Mouse (Mus musculus): ENCODE measurements around the gene Cntn5. TPM values are rescaled to one million over a fixed set of nuclear protein-coding genes. Genes with fewer than 3 reads are reported as not detected.

Gene Cntn5
- total RNA-seq, 2 experiments from 2014 or later, result not detected

- no peak for ATAC-seq (replicated peaks; ENCODE audit: low FRiP score, poor library complexity, severe bottlenecking)
These were observed 446.7 kb downstream of the Cntn5 start for GRCm38 (mm10) chr9:10457900-10458299.

- ATAC-seq (replicated peaks; ENCODE audit: low FRiP score, poor library complexity, severe bottlenecking), result no peak
These were observed 455.5 kb downstream of the Cntn5 start for GRCm38 (mm10) chr9:10448987-10449563.

DNA sequence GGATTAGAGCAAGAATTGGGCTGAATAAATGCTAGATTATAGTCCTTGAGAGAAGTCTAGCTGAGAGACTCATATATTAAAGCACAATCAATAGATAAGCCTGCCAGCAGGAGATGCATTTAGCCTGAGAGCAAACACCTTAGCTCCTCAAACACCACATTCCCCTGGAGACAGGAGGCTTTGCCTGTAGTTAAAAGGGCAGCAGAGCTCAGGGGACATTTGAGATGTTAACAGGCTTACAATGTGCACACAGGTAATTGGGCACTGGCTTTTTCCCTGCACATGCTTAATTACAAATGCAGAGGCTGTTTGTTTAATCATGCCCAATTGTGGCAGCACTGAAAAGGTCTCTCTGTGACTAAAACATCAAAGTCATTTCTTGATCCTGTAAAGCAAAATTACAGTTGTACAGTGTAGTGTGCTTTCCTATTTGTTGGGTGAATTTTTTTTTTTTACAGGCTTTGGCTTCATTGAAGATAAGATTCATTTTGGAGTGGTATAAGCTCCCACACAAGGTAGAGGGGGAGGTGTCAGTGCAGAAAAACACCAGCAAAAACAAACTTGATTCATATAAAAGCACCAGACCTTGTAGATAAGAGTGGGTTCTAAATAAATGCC is 457.2 kb downstream of the Cntn5 start:
- no peak for ATAC-seq (replicated peaks; ENCODE audit: low FRiP score, poor library complexity, severe bottlenecking)

DNA sequence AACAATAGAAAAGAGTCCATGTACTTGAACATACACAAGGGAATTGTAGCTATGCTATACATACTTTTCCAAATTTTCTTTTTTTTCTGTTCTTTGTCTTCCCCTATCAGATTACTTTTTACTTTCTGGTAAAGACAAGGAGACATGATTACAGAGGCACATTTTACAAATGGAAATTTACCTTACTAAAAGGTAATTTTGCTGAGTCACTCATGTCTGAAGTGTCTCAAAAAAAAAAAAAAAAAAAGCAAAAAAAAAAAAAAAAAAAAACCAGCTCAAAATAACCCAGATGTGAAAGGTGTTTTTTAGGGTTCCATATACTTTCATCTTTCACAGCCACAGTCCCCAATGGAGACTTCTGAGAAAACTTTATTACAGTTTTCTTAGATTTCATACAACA is 492.5 kb downstream of the Cntn5 start:
- no peak for ATAC-seq (replicated peaks; ENCODE audit: low FRiP score, poor library complexity, severe bottlenecking)

DNA sequence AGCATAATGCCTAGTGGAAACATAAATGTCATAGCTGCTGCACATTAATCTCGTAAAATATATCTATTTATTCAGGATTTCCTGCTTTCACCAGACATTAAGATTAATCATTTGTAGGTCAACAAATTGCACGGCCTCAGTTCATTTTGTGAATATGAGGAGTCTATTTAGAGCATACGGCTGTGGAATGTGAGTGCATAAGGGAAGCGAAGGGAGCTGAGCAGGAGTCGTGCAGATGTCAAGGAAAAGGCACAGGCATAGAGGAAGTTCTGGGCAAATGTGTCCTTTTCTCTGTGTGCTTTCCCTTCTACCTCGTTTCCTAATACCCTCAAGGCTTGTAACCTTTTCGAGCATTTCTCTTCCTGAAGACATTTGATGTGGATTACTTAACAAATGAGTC is 504.5 kb downstream of the Cntn5 start:
- ATAC-seq (replicated peaks; ENCODE audit: low FRiP score, poor library complexity, severe bottlenecking), result no peak

GRCm38 (mm10) chr9:10389863-10390262 is 514.7 kb downstream of the Cntn5 start:
- no peak for ATAC-seq (replicated peaks; ENCODE audit: low FRiP score, poor library complexity, severe bottlenecking)

DNA sequence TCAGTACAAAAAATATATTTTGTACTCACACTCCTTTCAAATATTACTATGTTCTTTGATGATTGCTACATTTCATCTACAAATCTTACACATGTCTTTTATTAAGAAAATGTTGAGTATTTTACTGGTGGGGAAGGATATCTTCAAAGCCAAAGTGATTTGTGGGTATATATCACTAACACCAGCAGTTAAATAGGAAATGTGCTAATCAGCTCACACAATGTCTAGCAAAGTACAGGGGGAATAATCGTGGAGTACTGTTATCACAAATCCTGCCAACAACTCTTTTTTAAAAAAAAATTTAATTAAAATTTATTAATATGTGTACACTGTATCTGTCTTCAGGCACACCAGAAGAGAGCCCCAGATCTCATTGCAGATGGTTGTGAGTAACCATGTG is 520.1 kb downstream of the Cntn5 start:
- ATAC-seq (replicated peaks; ENCODE audit: low FRiP score, poor library complexity, severe bottlenecking), result no peak

DNA sequence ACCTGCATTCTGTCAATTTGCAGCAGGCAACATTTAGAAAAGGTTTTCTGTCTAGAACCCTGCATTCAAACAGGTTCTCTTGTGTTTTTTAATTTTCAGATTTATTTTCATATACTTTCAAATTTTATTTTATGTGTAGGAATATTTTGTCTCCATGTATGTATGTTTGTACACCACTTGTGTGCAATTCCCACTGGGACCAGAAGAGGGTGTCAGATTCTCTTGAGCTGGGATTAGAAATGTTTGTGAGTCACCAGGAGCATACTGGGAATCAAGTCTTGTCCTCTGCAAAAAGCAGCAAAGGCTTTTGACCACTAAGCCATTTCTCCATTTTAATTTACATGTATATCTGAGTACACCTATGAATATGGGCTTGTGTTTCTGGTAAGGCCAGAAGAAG is 521.4 kb downstream of the Cntn5 start:
- ATAC-seq (replicated peaks; ENCODE audit: low FRiP score, poor library complexity, severe bottlenecking), result no peak

GRCm38 (mm10) chr9:10381701-10382100 is 522.9 kb downstream of the Cntn5 start:
- no peak for ATAC-seq (replicated peaks; ENCODE audit: low FRiP score, poor library complexity, severe bottlenecking)

GRCm38 (mm10) chr9:10376261-10376660 is 528.3 kb downstream of the Cntn5 start:
- no peak for ATAC-seq (replicated peaks; ENCODE audit: low FRiP score, poor library complexity, severe bottlenecking)

DNA sequence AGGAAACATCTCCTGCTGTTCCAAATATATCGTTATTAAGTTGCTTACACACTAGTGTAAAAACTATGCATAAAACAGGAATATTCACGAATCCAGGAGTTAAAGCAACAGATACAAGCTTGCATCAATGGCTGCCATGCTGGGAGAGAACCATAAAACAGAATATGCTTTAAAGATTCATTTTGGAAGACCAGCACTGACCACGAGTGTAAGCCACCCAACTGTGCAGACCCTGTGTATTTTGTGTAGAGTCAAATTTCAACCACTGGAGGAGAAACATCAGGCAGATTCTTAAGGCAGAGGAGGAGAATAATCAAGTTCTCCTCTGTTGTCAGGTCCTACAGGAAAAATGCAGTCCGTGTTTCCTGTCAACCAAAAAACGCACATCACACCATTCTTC is 535.6 kb downstream of the Cntn5 start:
- no peak for ATAC-seq (replicated peaks; ENCODE audit: low FRiP score, poor library complexity, severe bottlenecking)

DNA sequence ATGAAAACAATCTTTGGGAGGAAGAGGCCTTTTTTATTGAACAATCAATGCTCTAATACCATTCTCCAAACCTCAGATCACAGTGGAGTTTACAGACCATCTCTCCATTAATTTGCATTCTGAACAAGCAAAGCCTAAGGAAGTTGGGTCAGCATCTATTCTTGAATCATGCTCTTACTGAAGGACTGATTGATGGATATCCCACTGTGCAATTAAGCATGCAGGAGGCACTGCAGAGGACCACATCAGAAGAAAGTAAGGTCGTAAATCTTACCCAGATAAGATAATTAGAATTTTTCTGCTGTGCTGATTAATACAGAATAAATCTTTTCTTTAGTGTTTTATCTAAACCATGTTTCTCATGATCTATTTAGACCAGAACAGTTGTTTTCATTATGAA is 536.2 kb downstream of the Cntn5 start:
- ATAC-seq (replicated peaks; ENCODE audit: low FRiP score, poor library complexity, severe bottlenecking), result no peak

GRCm38 (mm10) chr9:10366246-10366955 is 538.2 kb downstream of the Cntn5 start:
- ATAC-seq (replicated peaks; ENCODE audit: low FRiP score, poor library complexity, severe bottlenecking), result no peak

DNA sequence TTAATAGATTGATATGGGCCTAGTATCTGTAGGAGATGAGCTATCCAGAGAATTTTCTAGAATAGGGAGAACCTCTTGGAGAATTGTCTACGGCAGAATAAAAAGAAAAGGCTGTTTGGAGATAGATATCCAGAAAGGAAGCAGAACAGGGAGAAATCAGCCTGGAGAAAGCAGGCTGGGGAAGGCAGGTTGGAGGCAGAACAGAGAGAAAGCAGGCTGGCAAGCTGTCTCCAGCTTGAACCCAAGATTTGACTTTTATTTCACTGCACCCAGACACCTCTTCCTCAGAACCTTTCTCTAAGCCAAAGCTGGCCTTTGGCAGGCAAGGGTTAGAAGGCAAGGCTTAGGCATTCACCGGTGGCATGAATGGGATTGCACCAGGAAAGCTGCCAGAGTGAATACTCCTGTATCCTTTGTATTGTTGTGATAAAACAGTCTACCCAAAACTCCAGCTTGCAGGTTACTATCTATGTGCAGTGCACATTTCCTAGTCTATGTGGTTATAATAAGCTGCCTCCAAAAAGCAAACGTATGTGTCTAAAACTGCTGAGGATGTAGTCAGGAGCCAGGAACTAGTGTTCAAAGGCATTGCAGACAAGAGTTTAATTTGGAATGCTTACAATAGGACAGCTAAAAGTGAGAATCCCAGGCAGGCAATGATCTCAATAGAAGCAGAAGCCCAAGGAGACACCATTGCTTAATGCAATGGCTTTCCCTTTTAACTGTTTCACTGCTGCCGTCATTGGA is 553.5 kb downstream of the Cntn5 start:
- ATAC-seq (replicated peaks; ENCODE audit: low FRiP score, poor library complexity, severe bottlenecking), result no peak

- ATAC-seq (replicated peaks; ENCODE audit: low FRiP score, poor library complexity, severe bottlenecking), result no peak
These were observed 555.8 kb downstream of the Cntn5 start for GRCm38 (mm10) chr9:10348741-10349140.

- no peak for ATAC-seq (replicated peaks; ENCODE audit: low FRiP score, poor library complexity, severe bottlenecking)
These were observed 556.4 kb downstream of the Cntn5 start for GRCm38 (mm10) chr9:10348222-10348621.

DNA sequence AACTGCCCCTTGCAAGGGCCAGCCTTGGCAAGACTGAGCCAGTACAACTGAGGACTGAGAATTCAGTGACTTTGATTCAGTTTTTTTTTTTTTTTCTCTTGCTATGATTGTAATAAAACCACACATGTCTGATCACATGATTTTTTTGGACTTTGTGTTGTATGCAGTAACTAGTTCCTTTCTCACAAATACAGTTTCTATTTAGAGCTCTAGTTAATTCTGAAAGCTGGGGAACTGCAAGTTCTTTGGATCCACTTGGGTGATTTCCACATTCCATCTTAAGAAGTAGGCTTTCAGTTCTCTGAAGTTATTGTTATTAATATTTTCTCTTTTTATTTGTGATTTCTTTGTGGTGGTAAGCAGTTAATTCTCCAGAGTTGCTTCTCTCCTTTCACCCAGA is 563.8 kb downstream of the Cntn5 start:
- no peak for ATAC-seq (replicated peaks; ENCODE audit: low FRiP score, poor library complexity, severe bottlenecking)

DNA sequence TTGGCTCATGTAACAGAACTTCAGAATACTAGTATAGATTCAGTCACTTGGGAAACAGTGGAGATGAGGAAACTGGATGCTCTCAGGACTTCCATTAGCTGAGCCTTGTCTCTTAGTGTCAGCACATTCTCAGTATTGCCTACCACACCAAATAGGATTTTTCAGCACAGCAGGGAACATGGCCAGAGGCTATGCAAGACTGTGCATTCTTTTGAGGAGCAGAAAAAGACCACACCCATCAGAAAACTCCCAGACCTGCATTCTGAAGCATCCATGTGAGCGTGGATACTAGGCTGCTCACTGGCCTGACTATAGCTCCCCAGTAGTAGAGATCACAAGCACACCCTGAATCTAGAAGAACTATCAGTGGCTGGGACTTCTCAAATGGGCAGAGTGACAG is 564.9 kb downstream of the Cntn5 start:
- no peak for ATAC-seq (replicated peaks; ENCODE audit: low FRiP score, poor library complexity, severe bottlenecking)

DNA sequence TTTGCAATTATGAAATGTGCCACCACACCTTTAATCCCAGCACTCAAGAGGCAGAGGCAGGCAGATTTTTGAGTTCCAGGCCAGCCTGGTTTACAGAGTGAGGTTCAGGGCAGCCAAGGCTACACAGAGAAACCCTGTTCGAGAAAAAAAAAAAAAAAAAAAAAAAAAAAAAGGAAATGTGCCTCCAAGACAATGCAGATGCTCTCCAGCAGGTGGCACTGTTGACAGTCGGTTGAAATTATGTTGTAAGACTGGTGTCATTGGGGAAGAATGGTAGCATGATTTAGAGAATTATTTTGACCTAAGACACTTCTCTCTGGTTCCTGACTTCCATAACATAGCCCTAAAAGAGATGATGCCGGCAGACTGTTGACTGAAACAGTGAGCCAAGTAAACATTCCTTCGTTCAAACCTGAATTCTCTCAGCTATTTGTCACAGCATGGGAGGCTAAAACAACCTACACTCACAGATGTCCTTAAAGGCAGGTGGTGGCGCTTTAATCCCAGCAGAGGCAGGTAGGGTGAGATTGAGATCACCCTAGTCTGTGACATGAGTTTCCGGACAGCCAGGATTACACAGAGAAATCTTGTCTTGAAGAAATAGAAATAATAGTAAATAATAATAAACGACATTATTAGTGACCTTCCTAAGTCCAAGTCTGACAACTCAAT is 579.7 kb downstream of the Cntn5 start:
- ATAC-seq (replicated peaks; ENCODE audit: low FRiP score, poor library complexity, severe bottlenecking), result no peak

DNA sequence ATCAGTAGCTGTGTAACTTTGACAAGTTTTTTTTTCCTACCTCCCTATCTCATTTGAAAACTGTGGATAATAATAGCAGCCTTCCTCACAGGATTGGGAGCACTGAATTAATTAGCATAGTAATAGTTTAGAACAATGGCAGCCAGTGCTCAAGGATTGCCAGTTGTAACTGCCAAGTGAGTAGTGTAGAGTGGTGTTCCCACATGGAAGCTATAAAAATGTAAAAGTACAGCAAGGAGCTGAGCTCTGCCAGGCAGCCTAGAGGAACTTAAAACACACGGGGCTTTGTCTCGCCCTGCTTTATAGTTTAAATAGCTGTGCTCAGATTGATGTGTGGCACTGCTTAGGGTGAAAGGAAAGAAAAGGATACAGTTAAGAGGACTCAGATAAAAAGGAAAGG is 635.2 kb downstream of the Cntn5 start:
- no peak for ATAC-seq (replicated peaks; ENCODE audit: low FRiP score, poor library complexity, severe bottlenecking)
